Mouse (Mus musculus) liver, embryonic 12.5 days (tissue): Measurements from ENCODE around the gene Catsper1. TPM values are rescaled to one million over a fixed set of nuclear protein-coding genes. Genes with fewer than 3 reads are reported as not detected.

Experiments used
- ATAC-seq: fragments of 200-750 bp; cut with Nextera tagmentation; 2 replicates; pipeline ENCODE4 v1.8.0; 2017; ENCODE audit warnings: moderate number of reproducible peaks, mild to moderate bottlenecking, moderate library complexity
- H3K27ac ChIP-seq: fragments of 300-500 bp; sonication (generic); 2 replicates; pipeline ENCODE4 v1.5.1; 2016; ENCODE audit warnings: mild to moderate bottlenecking
- H3K27me3 ChIP-seq: fragments of 300-500 bp; sonication (generic); replicated peaks from 2 replicates; pipeline ENCODE4 v1.6.1; 2016; ENCODE audit warnings: mild to moderate bottlenecking, moderate library complexity
- H3K36me3 ChIP-seq: fragments of 300-500 bp; sonication (generic); 2 replicates; pipeline ENCODE4 v1.6.1; 2016; ENCODE audit warnings: mild to moderate bottlenecking, moderate library complexity
- H3K4me1 ChIP-seq: fragments of 300-500 bp; sonication (generic); 2 replicates; pipeline ENCODE4 v1.6.1; 2016
- H3K4me2 ChIP-seq: fragments of 300-500 bp; sonication (generic); 2 replicates; pipeline ENCODE4 v1.6.1; 2016; ENCODE audit warnings: mild to moderate bottlenecking, moderate library complexity
- H3K4me3 ChIP-seq: fragments of 300-500 bp; sonication (generic); 2 replicates; pipeline ENCODE4 v1.5.1; 2016; ENCODE audit warnings: mild to moderate bottlenecking, moderate library complexity
- H3K9ac ChIP-seq: fragments of 300-500 bp; sonication (generic); 2 replicates; pipeline ENCODE4 v1.6.1; 2016; ENCODE audit warnings: mild to moderate bottlenecking, moderate library complexity
- H3K9me3 ChIP-seq: fragments of 300-500 bp; sonication (generic); replicated peaks from 2 replicates; pipeline ENCODE4 v1.6.1; 2016; ENCODE audit warnings: mild to moderate bottlenecking, moderate library complexity
- WGBS: fragments of 180-500 bp; shearing (Covaris S2); methylation state at CpG from one replicate; pipeline ENCODE4 v1.1.7; 2016; ENCODE audit not compliant: insufficient replicate concordance; 5-methylcytosine and 5-hydroxymethylcytosine counted together
- polyA plus RNA-seq: library from polyadenylated mRNA; unstranded; fragments of >200 nt; fragmentation: Nextera tagmentation; extraction: Ambion mirVana; gene quantifications from 2 replicates; pipeline ENCODE4 v1.2.1, GENCODE M21; 2016

The Catsper1 gene
- not detected in 2 replicates for polyA plus RNA-seq

DNA sequence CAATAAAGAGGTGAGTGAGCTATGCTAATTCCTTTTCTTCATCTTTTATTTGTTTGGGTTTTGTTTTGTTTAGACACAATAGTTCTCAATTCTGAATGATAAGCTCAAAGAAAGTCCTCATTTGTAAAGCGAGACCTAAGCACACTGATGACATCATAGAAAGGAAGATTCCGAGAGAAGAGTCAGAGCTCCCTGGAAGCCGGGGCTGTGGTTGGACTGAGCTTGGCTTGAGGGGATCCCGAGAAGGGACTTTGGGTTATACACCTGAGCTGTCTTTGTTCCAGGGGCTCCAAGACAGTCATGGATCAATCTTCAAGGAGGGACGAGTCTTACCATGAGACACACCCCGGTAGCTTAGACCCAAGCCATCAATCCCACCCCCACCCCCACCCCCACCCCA is at the start of gene Catsper1:
Gene Catsper1, plus strand, starts transcription at position 301 of the 400 bp plus-strand sequence.
- WGBS: 71% methylated on average over 6 of the region's 6 CpGs
- ATAC-seq: no peak
- no peaks in the 10 kb centered on the region for H3K27me3 ChIP-seq
- H3K9me3 ChIP-seq: no peaks in the 10 kb centered on the region
- H3K9ac ChIP-seq: no peak within 1 kb of the TSS
- no peak within 1 kb of the TSS for H3K4me2 ChIP-seq
- H3K27ac ChIP-seq: no peak within 1 kb of the TSS
- H3K4me1 ChIP-seq: no peaks in the 10 kb centered on the region
- no peak within 1 kb of the TSS for H3K4me3 ChIP-seq
- no peaks in the 10 kb centered on the region for H3K36me3 ChIP-seq

- peaks cover 41% of the 10 kb centered on the region for H3K4me1 ChIP-seq
- peak within 1 kb of the TSS; percentile 79 for H3K27ac ChIP-seq
- peaks cover 39% of the 10 kb centered on the region for H3K36me3 ChIP-seq
- H3K4me3 ChIP-seq: peak within 1 kb of the TSS; percentile 79
- peak within 1 kb of the TSS; percentile 84 for H3K9ac ChIP-seq
- no peaks in the 10 kb centered on the region for H3K9me3 ChIP-seq
- peak; percentile 94 for ATAC-seq
- under 1% methylated on average over 46 of the region's 46 CpGs for WGBS
- peak within 1 kb of the TSS; percentile 93 for H3K4me2 ChIP-seq
- H3K27me3 ChIP-seq: peaks cover 28% of the 10 kb centered on the region
Observed at GRCm38 (mm10) chr19:5294972-5295735, 40.4 kb upstream of the Catsper1 start, which contains the start of gene Sf3b2. TSS of gene Sf3b2 (minus strand) at chr19:5295455.

DNA sequence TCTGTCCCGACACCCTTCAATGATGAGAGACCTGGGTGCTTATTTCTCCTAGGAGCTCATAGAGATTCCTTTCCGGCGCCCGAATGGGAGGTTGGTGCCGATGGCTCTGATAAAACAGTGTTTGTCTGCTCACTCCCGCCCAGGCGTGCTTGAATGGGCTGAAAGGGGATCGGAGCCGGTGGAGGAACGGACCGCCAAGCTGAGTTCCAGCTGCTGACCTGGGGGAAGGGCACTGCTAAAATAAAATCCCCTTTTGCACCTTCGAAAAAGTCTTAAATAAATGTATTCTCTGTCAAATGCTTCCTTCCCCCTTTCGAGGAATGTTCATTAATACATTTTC is 39.8 kb upstream of the Catsper1 start:
- H3K36me3 ChIP-seq: peaks cover 33% of the 10 kb centered on the region
- peak overlapping the region; percentile 79 for H3K4me3 ChIP-seq
- H3K4me2 ChIP-seq: peak overlapping the region; percentile 93
- peaks cover 41% of the 10 kb centered on the region for H3K4me1 ChIP-seq
- ATAC-seq: peak; percentile 66
- WGBS: 5% methylated on average over 13 of the region's 13 CpGs
- peak overlapping the region; percentile 79 for H3K27ac ChIP-seq
- peaks cover 31% of the 10 kb centered on the region for H3K27me3 ChIP-seq
- H3K9ac ChIP-seq: peak overlapping the region; percentile 71
- no peaks in the 10 kb centered on the region for H3K9me3 ChIP-seq

GRCm38 (mm10) chr19:5296630-5297029 is 38.9 kb upstream of the Catsper1 start:
- Histone ChIP-seq H3K27ac (no peak overlapping the region), H3K9ac (0 out of 2 replicates have a peak overlapping the region, but pooled peaks have one; percentile 71), H3K4me2 (peak overlapping the region; percentile 93), H3K9me3 (no peaks in the 10 kb centered on the region), H3K4me3 (peak overlapping the region; percentile 79; the same call in 1 of the 2 replicates), H3K27me3 (peaks cover 34% of the 10 kb centered on the region), H3K36me3 (peaks cover 24% of the 10 kb centered on the region), H3K4me1 (peaks cover 41% of the 10 kb centered on the region)
- WGBS: 68% methylated on average over 5 of the region's 5 CpGs
- ATAC-seq: no peak

- Histone ChIP-seq H3K4me2 (peak within 1 kb of the TSS; percentile 59), H3K9me3 (no peaks in the 10 kb centered on the region), H3K36me3 (peaks cover 9% of the 10 kb centered on the region), H3K27me3 (peaks cover 34% of the 10 kb centered on the region), H3K27ac (no peak within 1 kb of the TSS), H3K4me3 (peak within 1 kb of the TSS; percentile 39), H3K4me1 (peaks cover 35% of the 10 kb centered on the region), H3K9ac (peak within 1 kb of the TSS; percentile 48; the same call in 1 of the 2 replicates)
- no peak for ATAC-seq
- WGBS: 21% methylated on average over 32 of the region's 32 CpGs
Observed at GRCm38 (mm10) chr19:5297903-5298800, 37.4 kb upstream of the Catsper1 start, which contains the start of gene Gal3st3. TSS of gene Gal3st3 (plus strand) at chr19:5298331.

DNA sequence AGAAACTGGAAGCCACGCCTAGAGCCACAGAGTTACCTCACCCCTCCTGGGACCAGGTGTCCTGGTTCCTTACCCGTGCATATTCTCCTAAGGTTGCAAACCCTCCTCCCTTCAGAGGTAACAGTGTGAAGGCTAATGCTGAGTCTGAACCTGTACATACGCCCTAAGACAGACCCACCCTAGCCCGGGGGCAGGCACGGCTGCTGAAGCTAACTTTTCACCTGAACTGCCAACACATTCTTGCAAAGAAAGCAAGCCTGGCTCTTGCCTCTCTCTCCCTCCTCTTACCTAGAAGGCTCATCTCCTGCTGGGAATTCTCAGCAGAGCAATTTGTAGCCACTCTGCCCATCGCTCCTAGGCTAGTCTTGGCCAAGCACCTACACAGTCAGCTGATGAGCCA is 35.0 kb upstream of the Catsper1 start:
- no peak for ATAC-seq
- 70% methylated on average over 6 of the region's 6 CpGs for WGBS

DNA sequence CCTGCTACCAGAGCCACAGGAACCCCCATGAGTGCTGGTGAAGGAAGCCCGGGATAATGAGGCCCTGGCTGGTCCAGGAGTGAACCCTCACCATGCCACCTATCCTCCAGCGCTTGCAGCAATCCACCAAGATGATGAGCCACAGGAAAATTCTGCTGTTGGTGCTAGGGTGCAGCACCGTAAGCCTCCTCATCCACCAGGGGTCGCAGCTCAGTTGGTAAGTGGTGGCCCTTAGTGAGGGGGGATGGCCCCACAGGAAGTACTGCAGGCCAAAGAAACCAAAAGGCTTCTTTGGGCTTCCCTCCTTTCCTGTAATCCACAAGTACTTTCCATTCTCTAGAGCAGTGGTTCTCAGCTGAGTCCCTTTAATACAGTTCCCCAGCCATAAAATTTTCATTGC is 33.1 kb upstream of the Catsper1 start:
- 7% methylated on average over 4 of the region's 4 CpGs for WGBS
- no peak overlapping the region for H3K4me2 ChIP-seq
- no peak overlapping the region for H3K9ac ChIP-seq
- H3K4me3 ChIP-seq: no peak overlapping the region
- no peak overlapping the region for H3K27ac ChIP-seq
- H3K9me3 ChIP-seq: no peaks in the 10 kb centered on the region
- ATAC-seq: no peak
- peaks cover 16% of the 10 kb centered on the region for H3K4me1 ChIP-seq
- H3K36me3 ChIP-seq: no peaks in the 10 kb centered on the region
- H3K27me3 ChIP-seq: peaks cover 52% of the 10 kb centered on the region

More for the DNA sequence above, 35.0 kb upstream of the Catsper1 start:
- peaks cover 42% of the 10 kb centered on the region for H3K27me3 ChIP-seq
- H3K9ac ChIP-seq: no peak overlapping the region
- no peak overlapping the region for H3K4me3 ChIP-seq
- no peak overlapping the region for H3K4me2 ChIP-seq
- no peaks in the 10 kb centered on the region for H3K36me3 ChIP-seq
- no peaks in the 10 kb centered on the region for H3K9me3 ChIP-seq
- H3K27ac ChIP-seq: no peak overlapping the region
- H3K4me1 ChIP-seq: peaks cover 22% of the 10 kb centered on the region

DNA sequence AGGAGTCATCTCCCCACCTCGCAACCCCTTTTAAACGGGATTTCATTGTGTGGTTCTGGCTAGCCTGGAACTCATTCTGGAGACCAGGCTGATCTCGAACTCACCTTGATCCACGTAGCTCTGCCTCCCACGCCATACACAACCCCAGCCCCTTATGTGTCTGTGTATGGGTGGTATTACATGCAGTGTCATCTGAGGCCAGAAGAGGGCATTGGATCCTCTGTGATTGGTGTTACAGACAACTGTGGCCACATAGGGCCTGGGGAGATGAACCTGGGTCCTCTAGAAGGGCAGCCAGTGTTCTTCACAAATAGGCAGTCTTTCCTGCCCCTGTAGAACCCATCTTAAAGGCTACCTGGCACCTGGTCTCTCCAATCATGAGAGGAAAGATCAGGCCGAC is 29.3 kb upstream of the Catsper1 start:
- Histone ChIP-seq H3K27me3 (peaks cover 42% of the 10 kb centered on the region), H3K9ac (no peak overlapping the region), H3K4me1 (peaks cover 11% of the 10 kb centered on the region), H3K27ac (no peak overlapping the region), H3K4me3 (no peak overlapping the region), H3K9me3 (no peaks in the 10 kb centered on the region), H3K4me2 (no peak overlapping the region), H3K36me3 (no peaks in the 10 kb centered on the region)
- ATAC-seq: peak; percentile 27; the same call in 1 of the 2 replicates
- WGBS: 55% methylated on average over 6 of the region's 6 CpGs

GRCm38 (mm10) chr19:5306968-5307734 is 28.4 kb upstream of the Catsper1 start:
- H3K36me3 ChIP-seq: no peaks in the 10 kb centered on the region
- H3K27ac ChIP-seq: no peak overlapping the region
- H3K4me2 ChIP-seq: peak overlapping the region; percentile 63
- peaks cover 43% of the 10 kb centered on the region for H3K27me3 ChIP-seq
- peak overlapping the region; percentile 32; the same call in 1 of the 2 replicates for H3K9ac ChIP-seq
- H3K4me3 ChIP-seq: peak overlapping the region; percentile 30
- ATAC-seq: no peak
- no peaks in the 10 kb centered on the region for H3K9me3 ChIP-seq
- 26% methylated on average over 98 of the region's 98 CpGs for WGBS
- peaks cover 11% of the 10 kb centered on the region for H3K4me1 ChIP-seq

- no peak overlapping the region for H3K9ac ChIP-seq
- WGBS: 70% methylated on average over 7 of the region's 7 CpGs
- no peak for ATAC-seq
- no peak overlapping the region for H3K27ac ChIP-seq
- peaks cover 38% of the 10 kb centered on the region for H3K27me3 ChIP-seq
- H3K36me3 ChIP-seq: no peaks in the 10 kb centered on the region
- H3K4me1 ChIP-seq: peaks cover 11% of the 10 kb centered on the region
- no peak overlapping the region for H3K4me2 ChIP-seq
- no peaks in the 10 kb centered on the region for H3K9me3 ChIP-seq
- H3K4me3 ChIP-seq: no peak overlapping the region
Observed at GRCm38 (mm10) chr19:5309025-5309424, 26.5 kb upstream of the Catsper1 start.

DNA sequence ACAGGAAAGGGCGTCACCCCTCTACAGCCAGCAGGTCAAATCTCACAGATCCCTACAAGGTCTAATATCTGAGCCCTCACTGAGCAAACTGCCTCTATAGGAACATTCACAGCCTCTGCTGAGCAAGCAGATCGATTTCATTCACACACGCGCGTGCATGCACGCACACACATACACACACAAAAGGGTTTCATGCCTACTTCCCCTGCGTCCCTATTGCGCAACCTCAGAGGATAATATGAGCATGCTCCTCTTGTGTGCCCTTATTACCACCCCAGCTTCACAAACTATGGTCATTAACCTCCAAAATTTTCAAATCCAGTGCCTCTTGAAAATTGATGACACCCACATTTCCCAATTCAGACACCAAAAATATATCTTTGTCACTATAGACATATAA is 22.4 kb upstream of the Catsper1 start:
- Histone ChIP-seq H3K27ac (no peak overlapping the region), H3K4me2 (no peak overlapping the region), H3K36me3 (no peaks in the 10 kb centered on the region), H3K9ac (no peak overlapping the region), H3K9me3 (0 out of 2 replicates have a peak, but pooled peaks cover 12% of the 10 kb centered on the region), H3K4me3 (no peak overlapping the region), H3K4me1 (no peaks in the 10 kb centered on the region), H3K27me3 (peaks cover 11% of the 10 kb centered on the region)
- ATAC-seq: no peak
- WGBS: 75% methylated on average over 8 of the region's 8 CpGs
